Mouse (Mus musculus) left cerebral cortex, adult 11 months (tissue): Measurements from ENCODE around the gene Olfr1009.
"Not testable (repeated sequence)": the region's sequence is repeated elsewhere in the genome, so short reads cannot be mapped to it uniquely, and the experiment has no call there.

Experiments
- DNase-seq: peaks from one replicate; pipeline ENCODE4 v3.0.0; 2022; ENCODE audit warnings: low spot score

Gene Olfr1009

GRCm38 (mm10) chr2:85715119-85715518 lies at the start of gene Olfr1009:
TSS of gene Olfr1009 (plus strand) at chr2:85715419.
- DNase-seq, result no peak

- DNase-seq, result no peak
Measured at GRCm38 (mm10) chr2:85678667-85679066, 36.6 kb upstream of the Olfr1009 start, which contains the start of gene Olfr1006. TSS of gene Olfr1006 (minus strand) at chr2:85678767.

- no peak for DNase-seq
Measured at GRCm38 (mm10) chr2:85689131-85689530, 26.1 kb upstream of the Olfr1009 start, which contains the start of gene Olfr1008. TSS of gene Olfr1008 (plus strand) at chr2:85689431.

GRCm38 (mm10) chr2:85710680-85711079 lies 4.5 kb upstream of the Olfr1009 start:
- not testable (repeated sequence) for DNase-seq

- no peak for DNase-seq
Measured at GRCm38 (mm10) chr2:85711159-85711558, 4.1 kb upstream of the Olfr1009 start.

- peak; percentile 2 for DNase-seq
Measured at GRCm38 (mm10) chr2:85725793-85726192, 10.6 kb downstream of the Olfr1009 start.

- no peak for DNase-seq
Measured at GRCm38 (mm10) chr2:85753822-85754221, 38.6 kb downstream of the Olfr1009 start.

- no peak for DNase-seq
Measured at GRCm38 (mm10) chr2:85762666-85763065, 47.4 kb downstream of the Olfr1009 start, which contains the start of gene Olfr1012. TSS of gene Olfr1012 (minus strand) at chr2:85762766.

GRCm38 (mm10) chr2:85766798-85767197 lies 51.6 kb downstream of the Olfr1009 start, which contains the start of gene Olfr1013:
TSS of gene Olfr1013 (plus strand) at chr2:85767098.
- no peak for DNase-seq

- no peak for DNase-seq
Measured at GRCm38 (mm10) chr2:85772413-85772812, 57.2 kb downstream of the Olfr1009 start, which contains the start of gene Olfr1014. TSS of gene Olfr1014 (plus strand) at chr2:85772713.
